Mouse (Mus musculus) cerebellum, postnatal 14 days (tissue): Measurements from ENCODE around the gene Sez6.

Source experiments
- DNase-seq, 2 experiments: peaks; one replicate each; pipeline ENCODE4 v3.0.0; 2021; ENCODE audit warnings: mixed read lengths in 2 of 2

Gene Sez6

GRCm38 (mm10) chr11:77906097-77906687 lies 24.4 kb upstream of the Sez6 start:
- peak; percentile 93 to 94 for DNase-seq

- peak; percentile 85 to 88 for DNase-seq
Observed at GRCm38 (mm10) chr11:77906747-77907174, 23.8 kb upstream of the Sez6 start.

GRCm38 (mm10) chr11:77908468-77908867 lies 22.1 kb upstream of the Sez6 start:
- DNase-seq, result no peak

- DNase-seq, result no peak
Observed at GRCm38 (mm10) chr11:77909376-77909775, 21.2 kb upstream of the Sez6 start.

- no peak for DNase-seq
Observed at GRCm38 (mm10) chr11:77909776-77910175, 20.8 kb upstream of the Sez6 start.

- DNase-seq, result no peak
Observed at GRCm38 (mm10) chr11:77913505-77913904, 17.1 kb upstream of the Sez6 start.

- DNase-seq, result no peak
Observed at GRCm38 (mm10) chr11:77914598-77915260, 15.9 kb upstream of the Sez6 start.

- no peak for DNase-seq
Observed at GRCm38 (mm10) chr11:77916741-77917140, 13.9 kb upstream of the Sez6 start.

GRCm38 (mm10) chr11:77917166-77917565 lies 13.4 kb upstream of the Sez6 start:
- DNase-seq, result peak in 1 of 2 experiments; percentile 64

- DNase-seq, result no peak
Observed at GRCm38 (mm10) chr11:77923285-77923684, 7.3 kb upstream of the Sez6 start.

- DNase-seq, result no peak
Observed at GRCm38 (mm10) chr11:77925836-77926657, 4.6 kb upstream of the Sez6 start.

- no peak for DNase-seq
Observed at GRCm38 (mm10) chr11:77926666-77927065, 3.9 kb upstream of the Sez6 start.

- DNase-seq, result no peak
Observed at GRCm38 (mm10) chr11:77927837-77928236, 2.8 kb upstream of the Sez6 start.

- peak; percentile 53 to 59 for DNase-seq
Observed at GRCm38 (mm10) chr11:77931541-77932433, 1.2 kb downstream of the Sez6 start.

- DNase-seq, result peak in 1 of 2 experiments; percentile 45
Observed at GRCm38 (mm10) chr11:77932576-77932975, 2.0 kb downstream of the Sez6 start.

GRCm38 (mm10) chr11:77934111-77934521 lies 3.5 kb downstream of the Sez6 start:
- peak; percentile 85 to 90 for DNase-seq

GRCm38 (mm10) chr11:77934568-77935311 lies 4.1 kb downstream of the Sez6 start:
- DNase-seq, result peak in 1 of 2 experiments; percentile 64

GRCm38 (mm10) chr11:77936846-77937245 lies 6.2 kb downstream of the Sez6 start:
- DNase-seq, result peak; percentile 60 to 82

GRCm38 (mm10) chr11:77937649-77938410 lies 7.2 kb downstream of the Sez6 start:
- no peak for DNase-seq

GRCm38 (mm10) chr11:77942230-77942629 lies 11.6 kb downstream of the Sez6 start:
- DNase-seq, result no peak

GRCm38 (mm10) chr11:77947860-77948259 lies 17.3 kb downstream of the Sez6 start:
- no peak for DNase-seq
